Mouse (Mus musculus) midbrain, embryonic 10.5 days (tissue): ENCODE data around the gene Mbtps1. TPM values are rescaled to one million over a fixed set of nuclear protein-coding genes. Genes with fewer than 3 reads are reported as not detected.
A peak's percentile ranks its signal among the peaks of the same experiment; 100 is the strongest.

Experiments used
- DNase-seq: peaks from one replicate; pipeline ENCODE4 v3.0.0-alpha.2; 2017; ENCODE audit warnings: low spot score
- H3K27ac ChIP-seq: fragments of 300-500 bp; sonication (generic); replicated peaks from 2 replicates; pipeline ENCODE4 v1.5.1; 2016; ENCODE audit warnings: mild to moderate bottlenecking
- H3K27me3 ChIP-seq: fragments of 300-500 bp; sonication (generic); 2 replicates; pipeline ENCODE4 v1.6.1; 2016; ENCODE audit warnings: low read depth, mild to moderate bottlenecking; ENCODE audit not compliant: poor library complexity, severe bottlenecking
- H3K36me3 ChIP-seq: fragments of 300-500 bp; sonication (generic); 2 replicates; pipeline ENCODE4 v1.6.1; 2016; ENCODE audit warnings: mild to moderate bottlenecking, moderate library complexity
- H3K4me1 ChIP-seq: fragments of 300-500 bp; sonication (generic); 2 replicates; pipeline ENCODE4 v1.6.1; 2016
- H3K4me3 ChIP-seq: fragments of 300-500 bp; sonication (generic); 2 replicates; pipeline ENCODE4 v1.5.1; 2016; ENCODE audit warnings: mild to moderate bottlenecking, moderate library complexity
- H3K9me3 ChIP-seq: fragments of 300-500 bp; sonication (generic); replicated peaks from 2 replicates; pipeline ENCODE4 v1.6.1; 2016; ENCODE audit warnings: mild to moderate bottlenecking
- WGBS: fragments of 180-500 bp; shearing (Covaris S2); methylation state at CpG from one replicate; pipeline ENCODE4 v1.1.7; 2016; 5-methylcytosine and 5-hydroxymethylcytosine counted together
- polyA plus RNA-seq: library from polyadenylated mRNA; unstranded; fragments of >200 nt; fragmentation: Nextera tagmentation; extraction: Ambion mirVana; gene quantifications from 2 replicates; pipeline ENCODE4 v1.2.1, GENCODE M21; 2016

Mbtps1 gene
- polyA plus RNA-seq, 1 experiment from 2014 or later, result 111 TPM

GRCm38 (mm10) chr8:119552967-119553366 lies 5.6 kb downstream of the Mbtps1 start:
- WGBS, result 86% methylated on average over 2 of the region's 2 CpGs
- H3K9me3 ChIP-seq, result no peaks in the 10 kb centered on the region
- peaks cover 23% of the 10 kb centered on the region for H3K4me1 ChIP-seq
- 0 out of 2 replicates have a peak, but pooled peaks cover 20% of the 10 kb centered on the region for H3K36me3 ChIP-seq
- no peaks in the 10 kb centered on the region for H3K27me3 ChIP-seq
- DNase-seq, result no peak
- no peak overlapping the region for H3K4me3 ChIP-seq
- H3K27ac ChIP-seq, result no peak overlapping the region

GRCm38 (mm10) chr8:119548560-119549113 lies 9.9 kb downstream of the Mbtps1 start:
- no peak overlapping the region for H3K4me3 ChIP-seq
- no peaks in the 10 kb centered on the region for H3K9me3 ChIP-seq
- 0 out of 2 replicates have a peak, but pooled peaks cover 2% of the 10 kb centered on the region for H3K4me1 ChIP-seq
- no peak overlapping the region for H3K27ac ChIP-seq
- DNase-seq, result no peak
- 81% methylated on average over 7 of the region's 7 CpGs for WGBS
- H3K27me3 ChIP-seq, result no peaks in the 10 kb centered on the region
- peaks cover 52% of the 10 kb centered on the region for H3K36me3 ChIP-seq

- H3K27me3 ChIP-seq, result no peaks in the 10 kb centered on the region
- WGBS, result 91% methylated on average over 18 of the region's 18 CpGs
- H3K4me3 ChIP-seq, result no peak overlapping the region
- H3K4me1 ChIP-seq, result no peaks in the 10 kb centered on the region
- peaks cover 66% of the 10 kb centered on the region for H3K36me3 ChIP-seq
- H3K9me3 ChIP-seq, result no peaks in the 10 kb centered on the region
- no peak for DNase-seq
- no peak overlapping the region for H3K27ac ChIP-seq
These were observed 11.4 kb downstream of the Mbtps1 start for GRCm38 (mm10) chr8:119547019-119547691.

- Histone ChIP-seq H3K9me3 (no peaks in the 10 kb centered on the region), H3K4me3 (no peak overlapping the region), H3K27me3 (no peaks in the 10 kb centered on the region), H3K36me3 (peaks cover 73% of the 10 kb centered on the region), H3K27ac (no peak overlapping the region), H3K4me1 (no peaks in the 10 kb centered on the region)
- WGBS, result 95% methylated on average over 6 of the region's 6 CpGs
- no peak for DNase-seq
These were observed 12.7 kb downstream of the Mbtps1 start for GRCm38 (mm10) chr8:119545791-119546190.

GRCm38 (mm10) chr8:119545180-119545579 lies 13.4 kb downstream of the Mbtps1 start:
- no peak overlapping the region for H3K27ac ChIP-seq
- WGBS, result 91% methylated on average over 6 of the region's 6 CpGs
- no peaks in the 10 kb centered on the region for H3K9me3 ChIP-seq
- no peak overlapping the region for H3K4me3 ChIP-seq
- peaks cover 79% of the 10 kb centered on the region for H3K36me3 ChIP-seq
- H3K4me1 ChIP-seq, result no peaks in the 10 kb centered on the region
- no peak for DNase-seq
- H3K27me3 ChIP-seq, result no peaks in the 10 kb centered on the region

GRCm38 (mm10) chr8:119544606-119545005 lies 13.9 kb downstream of the Mbtps1 start:
- no peaks in the 10 kb centered on the region for H3K9me3 ChIP-seq
- H3K36me3 ChIP-seq, result peaks cover 85% of the 10 kb centered on the region
- WGBS, result 90% methylated on average over 3 of the region's 3 CpGs
- no peak overlapping the region for H3K4me3 ChIP-seq
- no peaks in the 10 kb centered on the region for H3K27me3 ChIP-seq
- DNase-seq, result no peak
- no peaks in the 10 kb centered on the region for H3K4me1 ChIP-seq
- no peak overlapping the region for H3K27ac ChIP-seq

GRCm38 (mm10) chr8:119531973-119532372 lies 26.6 kb downstream of the Mbtps1 start:
- no peak for DNase-seq
- peaks cover 100% of the 10 kb centered on the region for H3K36me3 ChIP-seq
- peaks cover 9% of the 10 kb centered on the region; the same call in 1 of the 2 replicates for H3K4me1 ChIP-seq
- H3K27me3 ChIP-seq, result no peaks in the 10 kb centered on the region
- H3K9me3 ChIP-seq, result no peaks in the 10 kb centered on the region
- 95% methylated on average over 9 of the region's 9 CpGs for WGBS
- H3K27ac ChIP-seq, result no peak overlapping the region
- no peak overlapping the region for H3K4me3 ChIP-seq

- Histone ChIP-seq H3K4me1 (peaks cover 9% of the 10 kb centered on the region; the same call in 1 of the 2 replicates), H3K27me3 (no peaks in the 10 kb centered on the region), H3K4me3 (no peak overlapping the region), H3K27ac (no peak overlapping the region), H3K9me3 (no peaks in the 10 kb centered on the region), H3K36me3 (peaks cover 100% of the 10 kb centered on the region)
- WGBS, result 89% methylated on average over 3 of the region's 3 CpGs
- DNase-seq, result no peak
These were observed 27.1 kb downstream of the Mbtps1 start for GRCm38 (mm10) chr8:119531397-119531796.

GRCm38 (mm10) chr8:119530937-119531336 lies 27.6 kb downstream of the Mbtps1 start:
- Histone ChIP-seq H3K27ac (no peak overlapping the region), H3K4me3 (no peak overlapping the region), H3K9me3 (no peaks in the 10 kb centered on the region), H3K4me1 (peaks cover 9% of the 10 kb centered on the region; the same call in 1 of the 2 replicates), H3K36me3 (peaks cover 98% of the 10 kb centered on the region), H3K27me3 (no peaks in the 10 kb centered on the region)
- WGBS, result 90% methylated on average over 6 of the region's 6 CpGs
- no peak for DNase-seq

- DNase-seq, result no peak
- peaks cover 98% of the 10 kb centered on the region for H3K36me3 ChIP-seq
- no peaks in the 10 kb centered on the region for H3K9me3 ChIP-seq
These were observed 29.8 kb downstream of the Mbtps1 start for GRCm38 (mm10) chr8:119528762-119529161.

GRCm38 (mm10) chr8:119520102-119520501 lies 38.4 kb downstream of the Mbtps1 start:
- no peaks in the 10 kb centered on the region for H3K9me3 ChIP-seq
- no peaks in the 10 kb centered on the region for H3K27me3 ChIP-seq
- no peak overlapping the region for H3K4me3 ChIP-seq
- peaks cover 12% of the 10 kb centered on the region for H3K4me1 ChIP-seq
- DNase-seq, result no peak
- no peak overlapping the region for H3K27ac ChIP-seq
- 73% methylated on average over 7 of the region's 7 CpGs for WGBS
- peaks cover 99% of the 10 kb centered on the region for H3K36me3 ChIP-seq

More at GRCm38 (mm10) chr8:119528762-119529161, 29.8 kb downstream of the Mbtps1 start:
- 0 out of 2 replicates have a peak, but pooled peaks cover 4% of the 10 kb centered on the region for H3K4me1 ChIP-seq
- no peak overlapping the region for H3K4me3 ChIP-seq
- 96% methylated on average over 7 of the region's 7 CpGs for WGBS
- H3K27ac ChIP-seq, result no peak overlapping the region
- H3K27me3 ChIP-seq, result no peaks in the 10 kb centered on the region

- WGBS, result 71% methylated on average over 5 of the region's 5 CpGs
- H3K4me3 ChIP-seq, result no peak overlapping the region
- peaks cover 12% of the 10 kb centered on the region for H3K4me1 ChIP-seq
- peaks cover 100% of the 10 kb centered on the region for H3K36me3 ChIP-seq
- DNase-seq, result no peak
- H3K27me3 ChIP-seq, result no peaks in the 10 kb centered on the region
- H3K27ac ChIP-seq, result no peak overlapping the region
- H3K9me3 ChIP-seq, result no peaks in the 10 kb centered on the region
These were observed 41.9 kb downstream of the Mbtps1 start for GRCm38 (mm10) chr8:119516674-119517073.

GRCm38 (mm10) chr8:119515767-119516166 lies 42.8 kb downstream of the Mbtps1 start:
- H3K27me3 ChIP-seq, result no peaks in the 10 kb centered on the region
- DNase-seq, result no peak
- peaks cover 12% of the 10 kb centered on the region for H3K4me1 ChIP-seq
- WGBS, result 50% methylated on average over 3 of the region's 3 CpGs
- 0 out of 2 replicates have a peak overlapping the region, but pooled peaks have one; percentile 17 for H3K27ac ChIP-seq
- H3K36me3 ChIP-seq, result peaks cover 100% of the 10 kb centered on the region
- H3K4me3 ChIP-seq, result no peak overlapping the region
- no peaks in the 10 kb centered on the region for H3K9me3 ChIP-seq
